Mouse (Mus musculus) MEL (cell line): Measurements from ENCODE around the gene Slit2. TPM values are rescaled to one million over a fixed set of nuclear protein-coding genes. Genes with fewer than 3 reads are reported as not detected.

ENCODE experiments used
- DNase-seq: peaks from one replicate; pipeline ENCODE4 v3.0.0; 2011; ENCODE audit warnings: low read depth, low spot score
- H3K27ac ChIP-seq: 2 replicates; pipeline ENCODE4 v1.5.1; 2012; ENCODE audit warnings: low read depth, mild to moderate bottlenecking, control low read depth, low read length, moderate library complexity; ENCODE audit not compliant: control insufficient read depth
- H3K27me3 ChIP-seq, 2 experiments: fragments of 150-350 bp in 1 of 2; sonication (generic) in 1 of 2; 2 replicates each; pipeline ENCODE4 v1.6.1; 2012; ENCODE audit warnings: low read length in 2 of 2, mild to moderate bottlenecking in 2 of 2, improper control_type of control experiment in 1 of 2, moderate library complexity in 1 of 2; ENCODE audit not compliant: insufficient read depth in 2 of 2, control insufficient read depth in 1 of 2
- H3K36me3 ChIP-seq, 2 experiments: 2 replicates each; pipeline ENCODE4 v1.6.1; 2012 to 2014; ENCODE audit warnings: low read length in 2 of 2, improper control_type of control experiment in 1 of 2, inconsistent platforms in 1 of 2, mild to moderate bottlenecking in 1 of 2; ENCODE audit not compliant: insufficient read depth in 2 of 2, control insufficient read depth in 1 of 2
- H3K4me1 ChIP-seq, 2 experiments: fragments of 150-350 bp in 1 of 2; sonication (generic) in 1 of 2; 2 replicates each; pipeline ENCODE4 v1.6.1; 2012; ENCODE audit warnings: low read length in 2 of 2, improper control_type of control experiment in 1 of 2, mild to moderate bottlenecking in 1 of 2; ENCODE audit not compliant: insufficient read depth in 2 of 2, control insufficient read depth in 1 of 2
- H3K4me3 ChIP-seq, 2 experiments: fragments of 150-350 bp in 1 of 2; sonication (generic) in 1 of 2; 2 replicates each; pipeline ENCODE4 v1.5.1; 2012; ENCODE audit warnings: low read depth in 2 of 2, low read length in 2 of 2, mild to moderate bottlenecking in 2 of 2, moderate library complexity in 2 of 2, control low read depth in 1 of 2, improper control_type of control experiment in 1 of 2; ENCODE audit not compliant: control insufficient read depth in 1 of 2, insufficient read depth in 1 of 2
- H3K79me2 ChIP-seq: 2 replicates; pipeline ENCODE4 v1.6.1; 2012; ENCODE audit warnings: mild to moderate bottlenecking, low read length, moderate library complexity; ENCODE audit not compliant: control insufficient read depth, poor library complexity, insufficient read depth
- H3K9ac ChIP-seq: 2 replicates; pipeline ENCODE4 v1.6.1; 2012; ENCODE audit warnings: low read depth, mild to moderate bottlenecking, control low read depth, low read length, moderate library complexity; ENCODE audit not compliant: control insufficient read depth, poor library complexity, severe bottlenecking
- H3K9me3 ChIP-seq: fragments of 150-350 bp; sonication (generic); replicated peaks from 2 replicates; pipeline ENCODE4 v1.6.1; 2012; ENCODE audit warnings: mild to moderate bottlenecking, low read length, improper control_type of control experiment, moderate library complexity; ENCODE audit not compliant: insufficient read depth
- CHD1 ChIP-seq: IDR thresholded peaks from 2 replicates; pipeline ENCODE4 v1.6.1; 2012; ENCODE audit warnings: low read depth, mild to moderate bottlenecking, inconsistent platforms, low read length, improper control_type of control experiment
- CHD2 ChIP-seq: IDR thresholded peaks from 2 replicates; pipeline ENCODE4 v1.6.1; 2011; ENCODE audit warnings: low read length, improper control_type of control experiment
- CTCF ChIP-seq, 3 experiments: IDR thresholded peaks in 2 of 3; conservative IDR thresholded peaks in 1 of 3; 2 replicates each; pipeline ENCODE4 v1.5.1; 2011 to 2012; ENCODE audit warnings: low read length in 3 of 3, low read depth in 2 of 3, mild to moderate bottlenecking in 2 of 3, improper control_type of control experiment in 1 of 3, inconsistent platforms in 1 of 3, mixed read lengths in 1 of 3, moderate library complexity in 1 of 3; ENCODE audit not compliant: control insufficient read depth in 1 of 3, insufficient read depth in 1 of 3, poor library complexity in 1 of 3, severe bottlenecking in 1 of 3
- E2F4 ChIP-seq: IDR thresholded peaks from 2 replicates; pipeline ENCODE4 v1.6.1; 2011; ENCODE audit warnings: low read depth, low read length, improper control_type of control experiment, borderline replicate concordance
- EP300 ChIP-seq, 2 experiments: IDR thresholded peaks; 2 replicates each; pipeline ENCODE4 v1.6.1; 2011; ENCODE audit warnings: improper control_type of control experiment in 2 of 2, low read length in 2 of 2, low read depth in 1 of 2, mild to moderate bottlenecking in 1 of 2
- ETS1 ChIP-seq: IDR thresholded peaks from 2 replicates; pipeline ENCODE4 v1.6.1; 2012; ENCODE audit warnings: low read depth, mild to moderate bottlenecking, inconsistent platforms, low read length, improper control_type of control experiment, moderate library complexity
- GATA1 ChIP-seq: IDR thresholded peaks from 2 replicates; pipeline ENCODE4 v1.6.1; 2011; ENCODE audit warnings: low read depth, low read length, improper control_type of control experiment
- HCFC1 ChIP-seq: IDR thresholded peaks from 2 replicates; pipeline ENCODE4 v1.6.1; 2012; ENCODE audit warnings: low read depth, mild to moderate bottlenecking, inconsistent platforms, low read length, improper control_type of control experiment, moderate library complexity
- JUND ChIP-seq: IDR thresholded peaks from 2 replicates; pipeline ENCODE4 v1.6.1; 2011; ENCODE audit warnings: low read depth, mild to moderate bottlenecking, improper control_type of control experiment, low read length
- KAT2A ChIP-seq: conservative IDR thresholded peaks from 2 replicates; pipeline ENCODE4 v1.6.1; 2012; ENCODE audit warnings: low read depth, low read length, improper control_type of control experiment, inconsistent platforms
- MAX ChIP-seq: IDR thresholded peaks from 2 replicates; pipeline ENCODE4 v1.6.1; 2011; ENCODE audit warnings: low read length, improper control_type of control experiment
- MAZ ChIP-seq: IDR thresholded peaks from 2 replicates; pipeline ENCODE4 v1.6.1; 2012; ENCODE audit warnings: low read depth, mild to moderate bottlenecking, inconsistent platforms, low read length, improper control_type of control experiment
- MEF2A ChIP-seq: IDR thresholded peaks from 2 replicates; pipeline ENCODE4 v1.6.1; 2014; ENCODE audit warnings: low read depth, mild to moderate bottlenecking, inconsistent platforms, low read length, improper control_type of control experiment; ENCODE audit not compliant: poor library complexity, insufficient replicate concordance, severe bottlenecking; ENCODE audit errors: extremely low read depth
- MYB ChIP-seq: IDR thresholded peaks from 2 replicates; pipeline ENCODE4 v1.6.1; 2011; ENCODE audit warnings: mild to moderate bottlenecking, low read depth, low read length, improper control_type of control experiment
- NELFE ChIP-seq: IDR thresholded peaks from 2 replicates; pipeline ENCODE4 v1.6.1; 2011; ENCODE audit warnings: low read depth, low read length, improper control_type of control experiment
- NRF1 ChIP-seq: IDR thresholded peaks from 2 replicates; pipeline ENCODE4 v1.6.1; 2014; ENCODE audit warnings: low read depth, mild to moderate bottlenecking, inconsistent platforms, low read length, improper control_type of control experiment, moderate library complexity; ENCODE audit not compliant: poor library complexity, insufficient read depth, severe bottlenecking
- POLR2A ChIP-seq, 2 experiments: IDR thresholded peaks; 2 replicates each; pipeline ENCODE4 v1.6.1; 2011 to 2012; ENCODE audit warnings: low read length in 2 of 2, mild to moderate bottlenecking in 2 of 2, control low read depth in 1 of 2, improper control_type of control experiment in 1 of 2, low read depth in 1 of 2, moderate library complexity in 1 of 2; ENCODE audit not compliant: control insufficient read depth in 1 of 2, insufficient read depth in 1 of 2, poor library complexity in 1 of 2
- POLR2AphosphoS5 ChIP-seq: IDR thresholded peaks from 2 replicates; pipeline ENCODE4 v1.6.1; 2012; ENCODE audit warnings: low read depth, borderline replicate concordance, mild to moderate bottlenecking, inconsistent platforms, low read length, moderate library complexity, mixed read lengths
- RCOR1 ChIP-seq: IDR thresholded peaks from 2 replicates; pipeline ENCODE4 v1.6.1; 2012; ENCODE audit warnings: low read depth, mild to moderate bottlenecking, inconsistent platforms, low read length, improper control_type of control experiment
- TBP ChIP-seq: IDR thresholded peaks from 2 replicates; pipeline ENCODE4 v1.8.0; 2011; ENCODE audit warnings: low read depth, low read length, improper control_type of control experiment
- TCF12 ChIP-seq: IDR thresholded peaks from 2 replicates; pipeline ENCODE4 v1.6.1; 2014; ENCODE audit warnings: low read depth, mild to moderate bottlenecking, inconsistent platforms, low read length, improper control_type of control experiment, moderate library complexity
- UBTF ChIP-seq: IDR thresholded peaks from 2 replicates; pipeline ENCODE4 v1.6.1; 2012; ENCODE audit warnings: low read depth, mild to moderate bottlenecking, inconsistent platforms, low read length, improper control_type of control experiment, moderate library complexity, borderline replicate concordance; ENCODE audit not compliant: insufficient read depth
- USF1 ChIP-seq: IDR thresholded peaks from 2 replicates; pipeline ENCODE4 v1.6.1; 2014; ENCODE audit warnings: low read depth, mild to moderate bottlenecking, inconsistent platforms, low read length, improper control_type of control experiment, moderate library complexity
- ZC3H11A ChIP-seq: IDR thresholded peaks from 2 replicates; pipeline ENCODE4 v1.6.1; 2012; ENCODE audit warnings: low read depth, mild to moderate bottlenecking, inconsistent platforms, low read length, improper control_type of control experiment
- ZKSCAN1 ChIP-seq: IDR thresholded peaks from 2 replicates; pipeline ENCODE4 v1.6.1; 2012; ENCODE audit warnings: low read depth, mild to moderate bottlenecking, inconsistent platforms, low read length, improper control_type of control experiment, moderate library complexity
- ZMIZ1 ChIP-seq: IDR thresholded peaks from 2 replicates; pipeline ENCODE4 v1.6.1; 2012; ENCODE audit warnings: low read depth, mild to moderate bottlenecking, inconsistent platforms, low read length, improper control_type of control experiment, moderate library complexity
- ZNF384 ChIP-seq: IDR thresholded peaks from 2 replicates; pipeline ENCODE4 v1.6.1; 2012; ENCODE audit warnings: low read depth, mild to moderate bottlenecking, inconsistent platforms, low read length, improper control_type of control experiment
- polyA plus RNA-seq, 2 experiments: library from polyadenylated mRNA; stranded (reverse) in 1 of 2; unstranded in 1 of 2; fragments of >175 nt in 1 of 2; fragments of >200 nt in 1 of 2; gene quantifications; 2 replicates each; pipeline versions ENCODE4 v1.2.1 to v1.2.4; 2012; ENCODE audit warnings: low replicate concordance in 2 of 2, low read depth in 1 of 2; ENCODE audit not compliant: insufficient read length in 2 of 2, insufficient read depth in 1 of 2, missing spikeins in 1 of 2
- total RNA-seq: library from RNA; depleted of rRNA; stranded (reverse); fragments of 300-350 nt; gene quantifications from 2 replicates; pipeline ENCODE4 v1.2.3, GENCODE M21; 2012

The Slit2 gene
- total and polyA plus RNA-seq, 3 experiments = not detected

DNA sequence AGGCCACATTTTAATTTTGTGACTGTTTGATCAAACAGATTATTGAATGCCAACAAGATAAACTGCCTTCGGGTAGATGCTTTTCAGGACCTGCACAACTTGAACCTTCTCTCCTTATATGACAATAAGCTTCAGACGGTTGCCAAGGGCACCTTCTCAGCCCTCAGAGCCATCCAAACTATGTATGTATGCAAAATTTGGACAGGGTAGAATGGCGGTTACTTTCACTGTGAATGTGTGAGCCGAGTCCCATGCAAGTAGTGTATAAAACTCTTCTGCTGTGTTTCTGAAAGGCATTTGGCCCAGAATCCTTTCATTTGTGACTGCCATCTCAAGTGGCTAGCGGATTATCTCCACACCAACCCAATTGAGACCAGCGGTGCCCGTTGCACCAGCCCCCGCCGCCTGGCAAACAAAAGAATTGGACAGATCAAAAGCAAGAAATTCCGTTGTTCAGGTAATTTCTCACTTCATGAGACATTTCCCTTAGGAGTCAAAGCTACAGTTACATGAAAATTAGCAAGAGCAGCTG is 236.8 kb downstream of the Slit2 start:
- H3K4me3 ChIP-seq = no peak overlapping the region
- no peaks in the 10 kb centered on the region for H3K36me3 ChIP-seq
- H3K4me1 ChIP-seq = no peaks in the 10 kb centered on the region
- no peaks in the 10 kb centered on the region for H3K27me3 ChIP-seq
- H3K27ac ChIP-seq = no peak overlapping the region
- TF ChIP-seq MEF2A (no peak), MAZ (no peak), ZC3H11A (no peak), MAX (no peak), MYB (no peak), CHD2 (no peak), POLR2AphosphoS5 (no peak), CHD1 (no peak), NRF1 (no peak), HCFC1 (no peak), E2F4 (no peak), ETS1 (no peak), EP300 (IDR thresholded peaks at IDR 0.05; ENCODE audit: low read depth in 1 of 2, low read length in 2 of 2) (no peak), CTCF (IDR thresholded peaks at IDR 0.05 in 2 of 3, conservative IDR thresholded peaks at IDR 0.05 in 1 of 3; ENCODE audit: control insufficient read depth in 1 of 3, insufficient read depth in 1 of 3, low read depth in 2 of 3, low read length in 3 of 3, poor library complexity in 1 of 3, severe bottlenecking in 1 of 3) (no peak), POLR2A (IDR thresholded peaks at IDR 0.05; ENCODE audit: control insufficient read depth in 1 of 2, insufficient read depth in 1 of 2, low read depth in 1 of 2, low read length in 2 of 2, poor library complexity in 1 of 2) (no peak), KAT2A (no peak), TCF12 (no peak)
- TF ChIP-seq, all 39 proteins: peak for 0
- Histone ChIP-seq H3K9ac (no peak overlapping the region), H3K9me3 (no peaks in the 10 kb centered on the region), H3K79me2 (no peaks in the 10 kb centered on the region)
- DNase-seq = no peak

DNA sequence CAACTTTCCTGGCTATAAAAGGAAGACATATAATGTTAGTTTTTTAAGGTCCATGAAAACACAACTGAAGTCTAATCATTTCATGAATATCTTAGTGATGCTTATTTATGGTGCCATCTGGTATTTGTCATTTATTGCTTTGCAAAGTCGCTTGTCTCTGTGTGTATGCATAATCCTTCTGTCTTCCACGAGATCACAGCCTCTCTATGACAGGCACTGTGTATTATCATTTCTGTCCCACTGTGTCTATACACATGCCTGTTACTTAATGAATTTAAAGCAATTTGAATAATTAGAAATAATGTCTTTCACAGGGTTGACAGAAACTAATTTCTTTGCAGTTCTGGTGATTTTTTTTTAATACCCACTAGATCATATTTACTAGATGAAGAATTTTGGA is 242.6 kb downstream of the Slit2 start:
- Histone ChIP-seq H3K4me1 (no peaks in the 10 kb centered on the region), H3K36me3 (no peaks in the 10 kb centered on the region), H3K9me3 (no peaks in the 10 kb centered on the region), H3K27me3 (no peaks in the 10 kb centered on the region), H3K27ac (no peak overlapping the region), H3K79me2 (no peaks in the 10 kb centered on the region), H3K9ac (no peak overlapping the region), H3K4me3 (no peak overlapping the region)
- DNase-seq = no peak
- TF ChIP-seq TCF12 (no peak), MAZ (no peak), HCFC1 (no peak), TBP (no peak), RCOR1 (no peak), JUND (no peak), CHD1 (no peak), POLR2AphosphoS5 (no peak), ZNF384 (no peak), MAX (no peak), NELFE (no peak), ZKSCAN1 (no peak), KAT2A (no peak), ZMIZ1 (no peak), GATA1 (no peak), USF1 (no peak), UBTF (no peak)
